Mouse (Mus musculus) embryo, embryonic 11 days (tissue): ENCODE measurements around the gene Abca13.
"Not testable (repeated sequence)": the region's sequence is repeated elsewhere in the genome, so short reads cannot be mapped to it uniquely, and the experiment has no call there.

Experiments used
- DNase-seq: peaks from one replicate; pipeline ENCODE4 v3.0.0-alpha.2; 2015

The Abca13 gene

DNA sequence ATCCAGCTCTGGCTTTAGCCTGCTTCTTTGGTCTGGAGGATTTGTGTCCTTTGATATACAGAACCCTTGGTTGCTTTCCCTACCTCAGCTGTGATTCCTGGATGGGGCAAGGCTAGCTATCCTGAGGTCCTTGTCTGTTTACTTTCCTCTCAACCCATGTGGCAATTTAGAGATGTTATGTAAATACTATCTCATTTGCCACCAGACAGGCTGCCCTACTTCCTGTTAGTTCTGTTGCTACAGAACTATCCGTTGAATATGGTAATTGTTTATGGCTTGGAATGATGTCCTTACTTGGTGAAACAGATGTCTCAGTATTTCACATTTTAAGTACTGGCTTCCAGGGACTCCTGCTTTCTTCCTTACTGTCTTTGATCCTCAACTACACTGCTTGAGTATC is 107.9 kb downstream of the Abca13 start:
- no peak for DNase-seq

- no peak for DNase-seq
These were observed 113.7 kb downstream of the Abca13 start for GRCm38 (mm10) chr11:9305450-9305849.

DNA sequence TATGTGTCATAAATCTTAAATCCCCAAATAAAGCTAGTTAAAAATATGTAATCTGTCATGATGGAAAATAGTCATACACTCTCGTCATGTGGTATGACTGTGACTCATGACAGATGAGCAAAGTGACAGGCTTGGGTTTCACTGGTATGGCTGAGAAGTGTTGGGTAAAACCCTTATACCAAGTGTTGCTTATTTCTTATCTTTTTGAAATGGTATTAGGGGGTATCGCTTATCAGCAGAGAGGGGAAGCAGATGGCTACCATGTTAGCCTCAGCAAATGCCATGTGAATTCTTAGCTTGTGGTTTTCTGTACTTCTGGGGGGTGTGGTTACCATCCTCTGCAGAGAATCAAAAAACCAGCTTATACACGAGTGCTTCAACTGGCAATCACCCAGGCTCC is 124.8 kb downstream of the Abca13 start:
- no peak for DNase-seq

DNA sequence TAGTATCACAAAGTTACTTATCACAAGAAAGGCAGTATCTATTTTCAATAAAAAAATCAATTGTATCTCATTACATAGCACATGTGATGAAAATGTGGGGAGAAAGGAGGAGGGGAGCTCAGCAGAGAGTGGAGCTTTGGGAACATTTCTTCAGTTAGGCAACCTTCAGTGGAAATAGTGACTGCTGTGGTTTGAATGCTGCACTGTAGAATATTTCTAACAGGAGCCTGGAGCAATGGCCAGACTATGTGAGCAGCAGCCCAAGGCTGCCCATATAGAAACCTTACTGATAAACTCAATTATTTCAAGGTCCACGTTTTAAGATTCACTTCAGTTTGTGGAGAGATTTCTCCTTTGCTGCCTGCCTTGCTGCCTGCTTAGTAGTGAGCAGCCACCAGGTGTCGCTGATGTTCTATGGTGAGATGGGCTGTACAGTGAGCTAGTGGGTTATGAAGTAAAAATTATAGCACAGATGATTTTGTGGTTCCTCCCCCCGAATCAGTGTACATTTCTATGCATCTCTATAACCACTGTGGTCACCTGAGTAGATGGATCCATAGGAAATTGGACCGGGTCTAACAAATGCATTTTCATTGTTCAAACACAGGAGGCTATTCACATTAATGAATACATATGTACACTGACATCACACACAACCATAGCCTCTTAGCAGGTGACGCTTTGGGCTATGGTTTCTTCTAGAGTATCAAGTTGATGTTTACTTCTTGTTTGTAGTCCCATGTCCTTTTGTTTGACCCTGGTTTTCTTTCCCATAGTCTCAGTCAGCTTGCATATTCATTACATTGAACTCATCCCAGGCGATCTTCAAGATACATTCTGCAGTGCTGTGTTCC is 125.6 kb downstream of the Abca13 start:
- DNase-seq: peak; percentile 65

- DNase-seq: no peak
These were observed 146.4 kb downstream of the Abca13 start for GRCm38 (mm10) chr11:9338151-9338550.

DNA sequence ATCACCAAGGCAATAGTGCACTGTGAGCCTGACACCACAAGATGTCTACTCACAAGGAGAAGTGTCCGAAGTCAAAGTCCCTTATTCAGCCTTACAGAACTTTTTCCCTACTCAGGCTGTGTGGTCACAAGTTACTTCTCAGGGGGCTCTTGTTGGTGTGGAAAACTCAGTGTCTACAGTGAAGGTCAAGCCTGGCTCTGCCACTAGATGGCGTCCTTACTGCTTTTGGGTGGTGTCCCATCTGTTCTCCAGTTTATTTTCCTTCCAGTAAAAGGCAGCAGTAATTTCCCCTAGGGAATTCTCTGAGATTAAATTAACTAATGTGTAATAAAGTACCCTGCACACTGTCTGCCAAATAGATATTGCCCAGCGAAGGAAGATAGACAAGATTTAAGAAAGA is 156.0 kb downstream of the Abca13 start:
- peak; percentile 35 for DNase-seq

DNA sequence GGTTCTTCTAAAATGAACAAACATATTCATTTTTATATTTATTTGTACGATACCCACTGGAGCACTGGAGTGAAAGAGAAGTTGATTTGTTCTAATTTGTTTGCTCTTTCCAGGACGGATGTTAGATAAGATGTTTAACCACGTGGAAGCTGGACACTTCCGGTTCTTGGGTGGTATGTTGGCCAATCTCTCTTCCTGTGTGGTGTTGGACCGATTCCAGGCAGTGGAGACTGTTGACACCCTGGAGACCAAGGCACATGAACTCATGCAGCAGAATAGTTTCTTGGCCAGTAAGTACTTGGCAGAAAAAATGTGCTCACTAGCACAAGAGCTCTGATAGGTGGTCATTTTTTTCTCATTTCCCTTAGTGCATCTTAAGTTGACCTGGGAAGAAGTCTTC is 181.4 kb downstream of the Abca13 start:
- no peak for DNase-seq

GRCm38 (mm10) chr11:9374426-9374825 is 182.7 kb downstream of the Abca13 start:
- not testable (repeated sequence) for DNase-seq

- no peak for DNase-seq
These were observed 196.8 kb downstream of the Abca13 start for GRCm38 (mm10) chr11:9388520-9388919.

GRCm38 (mm10) chr11:9416946-9417345 is 225.2 kb downstream of the Abca13 start:
- no peak for DNase-seq

DNA sequence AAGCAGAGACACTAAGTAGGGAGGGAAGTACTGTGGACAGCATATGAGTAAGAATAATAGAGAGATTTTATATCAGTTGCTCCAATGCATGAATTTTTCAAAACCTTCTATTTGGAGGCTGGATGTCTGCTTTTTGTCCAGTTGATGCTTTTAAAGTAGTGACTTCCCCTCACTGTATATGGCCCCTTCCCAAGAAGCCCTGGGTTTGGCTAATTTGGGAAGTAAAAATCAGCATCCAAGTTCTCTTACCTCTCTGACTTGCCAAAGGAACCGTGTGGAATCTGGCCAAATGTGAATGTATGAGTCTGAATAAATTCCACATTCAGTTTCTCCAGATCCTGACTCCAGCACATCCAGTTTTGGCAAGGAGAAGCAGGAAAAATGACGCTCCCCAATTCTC is 228.5 kb downstream of the Abca13 start:
- no peak for DNase-seq

- DNase-seq: no peak
These were observed 235.7 kb downstream of the Abca13 start for GRCm38 (mm10) chr11:9427411-9427810.

DNA sequence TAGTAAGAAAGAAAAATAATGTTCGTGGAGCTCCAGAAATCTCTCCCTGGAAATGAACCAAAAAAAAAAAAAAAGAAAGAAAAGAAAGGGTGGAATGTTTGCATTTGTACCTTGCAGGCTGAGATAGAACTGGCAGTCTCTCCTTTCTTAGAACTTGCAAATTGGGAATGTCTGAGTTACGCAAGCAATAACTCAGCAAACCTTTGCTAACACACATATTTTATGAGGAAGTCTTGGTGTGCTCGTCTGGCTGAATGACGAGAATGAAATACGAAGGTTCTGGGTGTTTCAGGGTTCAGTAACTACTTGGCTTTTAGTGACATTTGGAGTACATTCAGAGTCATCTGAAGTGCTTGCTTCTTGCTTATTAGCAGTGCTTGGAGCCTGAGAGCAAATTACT is 241.1 kb downstream of the Abca13 start:
- no peak for DNase-seq

GRCm38 (mm10) chr11:9436617-9437016 is 244.9 kb downstream of the Abca13 start:
- DNase-seq: no peak

GRCm38 (mm10) chr11:9439781-9440180 is 248.0 kb downstream of the Abca13 start:
- no peak for DNase-seq

DNA sequence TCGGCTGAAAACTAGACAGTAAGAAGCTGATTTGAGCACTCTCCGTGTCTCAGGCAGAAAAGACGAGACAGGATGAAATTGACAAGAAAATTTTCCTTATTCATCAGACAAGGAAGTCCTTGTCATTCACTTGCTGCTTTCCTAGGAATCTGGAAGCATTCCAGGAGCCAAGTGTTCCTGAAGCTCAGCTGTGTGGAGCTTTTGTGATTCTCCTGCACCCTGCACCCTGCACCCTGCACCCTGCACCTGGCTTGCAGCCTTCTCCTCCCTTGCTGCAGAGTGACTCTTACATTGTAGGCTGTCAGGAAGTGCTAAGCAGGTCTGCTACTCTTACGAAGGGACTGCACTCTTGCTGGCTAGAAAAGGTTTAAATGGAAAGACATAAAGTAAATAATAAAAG is 249.4 kb downstream of the Abca13 start:
- DNase-seq: no peak

DNA sequence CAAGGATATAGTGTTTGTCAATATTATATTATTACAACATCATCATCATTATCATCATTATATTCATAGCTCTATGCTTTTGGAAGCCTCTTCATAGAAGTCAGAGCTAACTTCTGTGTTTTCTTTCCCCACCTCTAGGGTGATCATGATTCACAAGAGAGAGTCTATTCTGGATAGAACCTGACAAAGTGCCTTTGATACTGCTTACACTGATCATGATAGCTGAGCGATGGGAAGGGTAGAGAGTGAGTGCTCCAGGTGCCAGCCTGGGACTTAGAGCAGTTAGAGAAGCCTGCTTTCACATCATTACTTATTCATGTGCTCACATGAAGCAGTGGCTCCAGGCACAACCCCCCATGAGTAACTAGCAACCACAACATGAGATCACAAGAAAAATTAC is 280.7 kb downstream of the Abca13 start:
- no peak for DNase-seq

GRCm38 (mm10) chr11:9481511-9481910 is 289.8 kb downstream of the Abca13 start:
- peak; percentile 68 for DNase-seq

DNA sequence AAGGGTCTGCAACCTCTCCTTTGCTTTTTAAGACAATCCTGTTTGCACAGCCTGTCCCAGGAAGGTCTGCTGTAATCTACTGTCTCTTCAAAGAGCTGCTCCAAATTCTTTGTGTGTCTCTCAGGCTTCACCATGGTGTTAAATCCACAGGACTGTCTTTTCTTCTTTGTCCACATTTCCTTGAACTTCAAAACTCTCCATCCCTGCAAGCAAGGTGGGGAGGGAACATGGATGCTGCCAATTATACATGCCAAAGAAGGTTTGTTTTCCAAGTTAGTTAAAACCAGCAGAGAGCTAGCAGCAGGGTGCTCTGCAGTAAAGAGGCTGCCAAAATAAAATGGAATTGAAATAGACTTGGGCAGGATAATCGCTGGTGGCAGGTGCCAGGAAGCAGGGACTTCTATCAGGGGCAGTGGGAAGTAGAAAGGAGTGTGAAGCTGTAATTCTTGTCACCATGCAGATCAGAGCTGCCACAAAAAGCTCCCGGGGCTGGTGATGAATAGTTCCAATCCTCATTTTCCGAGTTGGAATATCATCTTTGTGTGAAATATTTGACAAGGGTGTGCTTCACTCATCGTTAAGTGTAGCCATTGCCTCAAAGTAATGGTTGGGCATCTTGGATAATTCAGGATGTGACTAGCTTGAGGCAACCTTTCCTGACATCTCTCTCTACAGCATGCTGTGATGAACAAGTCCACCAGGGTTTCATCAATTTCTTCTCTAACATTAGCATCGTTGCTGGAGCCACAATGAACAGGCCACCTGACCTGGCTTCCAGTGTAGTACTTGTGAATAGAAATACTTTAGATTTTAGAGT is 308.8 kb downstream of the Abca13 start:
- DNase-seq: peak; percentile 4

DNA sequence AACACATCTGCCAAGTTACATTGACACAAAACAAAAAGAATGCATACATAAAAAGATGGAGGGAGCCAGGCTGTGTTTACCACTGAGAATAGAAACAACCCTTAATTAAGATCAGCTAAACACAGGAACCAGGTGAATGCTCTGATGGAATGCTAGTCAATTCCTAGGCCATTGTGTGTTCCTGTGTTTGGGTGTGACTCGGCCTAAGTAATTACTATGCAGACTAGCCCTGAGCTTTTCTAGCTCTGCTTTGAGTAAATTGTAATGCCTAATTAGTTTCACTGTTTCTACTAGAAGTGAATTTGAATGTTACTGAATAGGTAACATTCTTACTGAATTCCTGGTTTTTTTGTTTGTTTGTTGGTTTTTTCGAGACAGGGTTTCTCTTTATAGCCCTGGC is 323.2 kb downstream of the Abca13 start:
- not testable (repeated sequence) for DNase-seq

DNA sequence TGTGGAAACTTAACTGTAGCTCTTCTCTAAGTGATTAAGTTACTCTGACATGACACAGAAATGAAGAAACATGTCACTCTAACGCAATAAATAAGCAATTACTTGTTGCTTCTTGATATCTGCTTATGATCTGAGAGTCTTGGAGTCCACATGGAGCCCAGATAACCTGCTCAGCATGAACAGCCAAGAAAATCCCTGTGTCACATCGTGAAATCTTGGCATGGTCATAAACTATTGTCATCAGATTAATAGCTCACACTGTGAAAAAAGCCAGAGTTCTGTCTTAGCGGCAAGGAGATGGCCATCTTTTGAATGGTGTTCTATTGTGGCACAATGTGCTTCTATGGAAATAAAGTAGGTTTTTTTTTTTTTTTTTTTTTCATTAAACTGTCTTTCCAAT is 336.8 kb downstream of the Abca13 start:
- DNase-seq: no peak

DNA sequence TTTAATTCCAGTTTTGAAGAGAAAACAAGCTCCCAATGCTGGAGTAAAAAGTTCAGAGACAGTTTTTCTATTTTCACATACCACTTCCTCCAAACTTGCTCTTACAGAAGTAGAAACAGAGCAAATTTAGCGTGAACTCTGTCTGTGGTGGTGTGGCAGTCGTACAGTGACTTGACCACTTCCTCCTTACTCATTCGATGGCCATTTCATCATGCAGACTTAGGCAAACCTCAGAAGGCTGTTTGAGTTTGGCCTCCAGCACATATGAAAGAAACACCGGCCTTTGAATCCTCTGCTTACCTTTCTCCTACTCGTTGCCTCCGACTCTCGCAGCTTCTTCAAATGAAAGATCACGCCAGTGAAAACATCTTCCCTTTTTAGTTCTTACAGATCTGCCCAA is 340.0 kb downstream of the Abca13 start:
- DNase-seq: no peak

DNA sequence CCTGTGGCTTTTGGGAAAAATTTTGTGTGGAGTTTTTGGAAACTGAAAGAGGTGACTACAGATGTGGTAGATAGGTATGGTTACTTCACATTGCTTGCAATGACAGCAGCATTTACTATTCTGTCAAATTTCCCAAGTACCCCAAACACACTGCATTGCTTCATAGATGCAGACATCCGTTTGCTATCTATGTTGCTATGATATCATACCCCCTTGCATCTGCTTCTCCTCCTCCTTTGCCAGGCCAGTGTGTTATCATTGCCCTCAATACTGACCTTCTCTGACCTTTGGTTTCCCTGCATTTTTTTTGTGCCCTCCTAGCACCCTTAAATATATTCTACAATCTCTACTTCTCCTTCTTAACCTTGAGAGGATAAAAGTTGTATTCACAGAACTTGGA is 341.4 kb downstream of the Abca13 start:
- DNase-seq: no peak

GRCm38 (mm10) chr11:9533658-9534202 is 342.0 kb downstream of the Abca13 start:
- no peak for DNase-seq
